Mouse (Mus musculus) midbrain, embryonic 12.5 days (tissue): Measurements from ENCODE around the gene Qrich1. TPM values are rescaled to one million over a fixed set of nuclear protein-coding genes. Genes with fewer than 3 reads are reported as not detected.

Experiments used
- ATAC-seq: fragments of 200-750 bp; cut with Nextera tagmentation; 2 replicates; pipeline ENCODE4 v1.8.0; 2017; ENCODE audit warnings: low read depth, moderate TSS enrichment, moderate library complexity; ENCODE audit not compliant: low FRiP score
- H3K27ac ChIP-seq: fragments of 300-500 bp; sonication (generic); replicated peaks from 2 replicates; pipeline ENCODE4 v1.5.1; 2016; ENCODE audit warnings: mild to moderate bottlenecking
- H3K27me3 ChIP-seq: fragments of 300-500 bp; sonication (generic); 2 replicates; pipeline ENCODE4 v1.6.1; 2016; ENCODE audit warnings: mild to moderate bottlenecking
- H3K36me3 ChIP-seq: fragments of 300-500 bp; sonication (generic); 2 replicates; pipeline ENCODE4 v1.6.1; 2016
- H3K4me1 ChIP-seq: fragments of 300-500 bp; sonication (generic); 2 replicates; pipeline ENCODE4 v1.6.1; 2016
- H3K4me2 ChIP-seq: fragments of 300-500 bp; sonication (generic); replicated peaks from 2 replicates; pipeline ENCODE4 v1.6.1; 2016; ENCODE audit warnings: mild to moderate bottlenecking, moderate library complexity
- H3K4me3 ChIP-seq: fragments of 300-500 bp; sonication (generic); 2 replicates; pipeline ENCODE4 v1.5.1; 2016; ENCODE audit warnings: mild to moderate bottlenecking
- H3K9ac ChIP-seq: fragments of 300-500 bp; sonication (generic); replicated peaks from 2 replicates; pipeline ENCODE4 v1.6.1; 2016; ENCODE audit warnings: mild to moderate bottlenecking, moderate library complexity
- H3K9me3 ChIP-seq: fragments of 300-500 bp; sonication (generic); 2 replicates; pipeline ENCODE4 v1.6.1; 2016; ENCODE audit warnings: mild to moderate bottlenecking
- WGBS: fragments of 180-500 bp; shearing (Covaris S2); methylation state at CpG from one replicate; pipeline ENCODE4 v1.1.7; 2016; 5-methylcytosine and 5-hydroxymethylcytosine counted together
- polyA plus RNA-seq: library from polyadenylated mRNA; unstranded; fragments of >200 nt; fragmentation: Nextera tagmentation; extraction: Ambion mirVana; gene quantifications from 2 replicates; pipeline ENCODE4 v1.2.1, GENCODE M21; 2016

The Qrich1 gene
- 175 and 178 TPM in 2 replicates for polyA plus RNA-seq

DNA sequence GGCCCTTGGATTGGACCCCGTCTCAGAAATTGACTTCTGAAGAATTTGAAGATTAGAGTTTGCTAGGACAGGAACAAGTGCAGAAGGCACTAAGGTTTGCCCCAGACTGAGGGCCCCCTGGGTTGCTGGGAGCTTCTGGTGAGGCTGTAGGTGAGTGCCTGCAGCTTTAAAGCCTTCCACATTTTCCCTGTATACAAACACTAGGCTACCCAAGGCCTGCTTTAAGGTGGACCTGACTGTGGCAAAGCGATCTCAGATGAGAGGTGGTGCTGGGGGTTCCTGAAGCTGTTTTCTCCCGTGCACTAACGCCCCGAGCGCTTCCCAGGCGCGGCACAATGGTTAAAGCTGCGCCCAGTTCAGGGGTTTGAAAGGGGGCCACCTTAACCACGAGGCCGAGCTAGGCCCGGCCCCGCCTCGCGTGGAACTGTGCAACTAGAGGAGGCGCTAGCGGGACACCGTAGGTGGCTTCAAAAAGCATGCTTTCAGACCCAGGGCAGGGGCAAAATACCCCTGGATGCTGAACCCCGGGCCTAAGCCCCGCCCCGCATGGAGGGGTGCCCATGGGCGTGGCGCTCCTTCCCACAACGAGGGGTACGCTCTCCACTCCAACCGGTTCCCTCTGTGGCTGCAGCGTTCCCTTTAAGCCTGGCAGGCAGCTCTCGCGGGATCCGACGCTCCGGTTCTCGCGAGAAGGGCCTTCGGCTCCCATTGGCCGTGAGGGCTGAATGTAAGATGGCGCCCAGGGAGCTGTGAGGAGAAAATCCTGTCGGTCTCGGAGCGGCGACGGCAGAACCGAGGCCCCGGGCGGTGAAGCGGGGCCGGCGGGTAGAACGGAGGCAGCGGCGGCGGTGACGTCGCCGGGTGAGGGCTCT, at the start of gene Qrich1:
TSS of gene Qrich1 (plus strand) at position 427 of the 872 bp plus-strand sequence.
- Histone ChIP-seq H3K9me3 (no peaks in the 10 kb centered on the region), H3K4me3 (peak within 1 kb of the TSS; percentile 59), H3K36me3 (peaks cover 49% of the 10 kb centered on the region), H3K27ac (peak within 1 kb of the TSS; percentile 99), H3K27me3 (no peaks in the 10 kb centered on the region), H3K4me1 (peaks cover 27% of the 10 kb centered on the region), H3K9ac (peak within 1 kb of the TSS; percentile 77), H3K4me2 (peak within 1 kb of the TSS; percentile 82)
- peak; percentile 96 for ATAC-seq
- 1% methylated on average over 55 of the region's 55 CpGs for WGBS

- Histone ChIP-seq H3K27me3 (no peaks in the 10 kb centered on the region), H3K4me3 (no peak overlapping the region), H3K36me3 (peaks cover 22% of the 10 kb centered on the region), H3K9ac (no peak overlapping the region), H3K9me3 (no peaks in the 10 kb centered on the region), H3K4me1 (no peaks in the 10 kb centered on the region), H3K4me2 (no peak overlapping the region), H3K27ac (no peak overlapping the region)
- 88% methylated on average over 5 of the region's 5 CpGs for WGBS
- ATAC-seq: no peak
Measured at GRCm38 (mm10) chr9:108469430-108469829, 47.2 kb upstream of the Qrich1 start.

GRCm38 (mm10) chr9:108469845-108470244, 46.8 kb upstream of the Qrich1 start:
- peaks cover 19% of the 10 kb centered on the region for H3K36me3 ChIP-seq
- no peaks in the 10 kb centered on the region for H3K4me1 ChIP-seq
- no peak overlapping the region for H3K4me2 ChIP-seq
- no peaks in the 10 kb centered on the region for H3K27me3 ChIP-seq
- no peak overlapping the region for H3K4me3 ChIP-seq
- no peaks in the 10 kb centered on the region for H3K9me3 ChIP-seq
- no peak overlapping the region for H3K9ac ChIP-seq
- 75% methylated on average over 4 of the region's 4 CpGs for WGBS
- ATAC-seq: no peak
- H3K27ac ChIP-seq: no peak overlapping the region

DNA sequence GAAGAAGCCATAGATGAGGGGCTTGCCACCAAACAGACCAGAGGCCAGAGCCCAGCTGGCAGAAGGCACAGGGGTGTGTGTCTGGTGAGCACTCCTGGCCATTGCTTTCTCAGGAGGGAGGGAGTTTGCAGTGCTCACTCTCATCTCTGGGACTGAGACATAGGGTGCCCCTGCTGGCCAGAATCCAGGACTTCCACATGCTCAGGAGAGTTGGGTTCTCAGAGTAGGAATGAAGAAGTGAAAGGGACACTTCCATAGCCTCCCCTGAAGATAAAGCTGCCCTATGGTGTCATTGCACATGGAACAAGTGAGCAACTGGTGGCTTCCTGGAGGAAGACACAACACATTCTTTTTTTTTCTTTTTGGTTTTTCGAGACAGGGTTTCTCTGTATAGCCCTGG, 42.1 kb upstream of the Qrich1 start:
- no peak overlapping the region for H3K9ac ChIP-seq
- no peaks in the 10 kb centered on the region for H3K36me3 ChIP-seq
- no peak overlapping the region for H3K27ac ChIP-seq
- H3K9me3 ChIP-seq: no peaks in the 10 kb centered on the region
- WGBS: 69% methylated on average over 1 of the region's 1 CpGs
- no peak overlapping the region for H3K4me2 ChIP-seq
- H3K4me1 ChIP-seq: peaks cover 11% of the 10 kb centered on the region
- H3K27me3 ChIP-seq: no peaks in the 10 kb centered on the region
- no peak overlapping the region for H3K4me3 ChIP-seq
- ATAC-seq: no peak

DNA sequence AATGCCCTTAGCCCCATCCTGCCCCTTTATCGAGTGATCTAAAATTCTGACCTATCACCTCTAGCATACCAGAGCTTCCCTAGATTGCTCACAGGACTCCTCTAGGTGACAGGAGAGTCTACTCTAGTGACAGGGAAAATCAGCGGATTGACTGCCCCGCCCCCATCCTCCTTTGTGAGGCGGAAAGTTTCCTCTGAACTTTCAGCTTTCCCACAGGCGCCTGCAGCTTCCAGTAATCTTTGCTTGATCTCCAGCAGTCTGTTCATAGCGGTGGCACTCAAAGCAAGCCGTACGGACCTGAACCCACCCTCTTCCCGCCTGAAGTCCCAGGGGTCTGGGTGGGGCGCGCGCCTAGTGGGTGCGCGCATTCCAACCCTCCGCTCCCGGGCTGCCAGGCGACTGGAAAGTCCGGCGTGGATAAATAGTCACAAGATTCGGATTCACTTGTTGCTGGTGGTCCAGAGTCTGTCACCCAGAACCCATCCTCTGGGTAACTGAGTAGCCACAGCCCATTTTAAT, 37.9 kb upstream of the Qrich1 start:
- Histone ChIP-seq H3K4me2 (peak overlapping the region; percentile 68), H3K27ac (peak overlapping the region; percentile 75), H3K4me3 (peak overlapping the region; percentile 48), H3K4me1 (peaks cover 24% of the 10 kb centered on the region), H3K36me3 (peaks cover 11% of the 10 kb centered on the region), H3K9me3 (no peaks in the 10 kb centered on the region), H3K9ac (0 out of 2 replicates have a peak overlapping the region, but pooled peaks have one; percentile 44), H3K27me3 (no peaks in the 10 kb centered on the region)
- ATAC-seq: peak; percentile 64
- under 1% methylated on average over 20 of the region's 20 CpGs for WGBS

DNA sequence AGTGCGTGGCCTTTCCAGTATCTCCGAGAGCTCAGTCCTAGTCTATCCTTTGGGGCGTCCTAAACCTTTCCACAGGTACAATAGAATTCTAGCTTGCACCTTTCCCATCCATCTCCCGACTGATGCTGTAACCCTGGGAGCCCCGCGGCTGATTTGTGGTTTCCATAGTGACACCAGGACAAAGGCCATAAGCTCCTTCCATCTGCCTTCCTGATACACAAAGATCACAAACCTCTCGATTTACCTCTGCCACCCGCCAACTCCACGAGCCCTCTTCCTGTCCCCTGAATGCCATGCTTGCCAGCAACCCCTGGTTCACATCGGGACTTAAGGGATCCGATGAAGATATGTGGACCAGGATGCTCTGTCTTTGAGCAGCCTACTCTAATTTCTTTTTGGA, 37.4 kb upstream of the Qrich1 start:
- peak overlapping the region; percentile 75 for H3K27ac ChIP-seq
- no peaks in the 10 kb centered on the region for H3K27me3 ChIP-seq
- peak overlapping the region; percentile 68 for H3K4me2 ChIP-seq
- no peaks in the 10 kb centered on the region for H3K9me3 ChIP-seq
- peak; percentile 5; the same call in 1 of the 2 replicates for ATAC-seq
- peaks cover 16% of the 10 kb centered on the region for H3K36me3 ChIP-seq
- peak overlapping the region; percentile 48 for H3K4me3 ChIP-seq
- H3K9ac ChIP-seq: no peak overlapping the region; the same call in 1 of the 2 replicates
- 24% methylated on average over 11 of the region's 11 CpGs for WGBS
- peaks cover 24% of the 10 kb centered on the region for H3K4me1 ChIP-seq

- no peaks in the 10 kb centered on the region for H3K9me3 ChIP-seq
- WGBS: 7% methylated on average over 10 of the region's 10 CpGs
- H3K9ac ChIP-seq: peak within 1 kb of the TSS; percentile 62
- ATAC-seq: peak; percentile 73
- peak within 1 kb of the TSS; percentile 68 for H3K4me2 ChIP-seq
- H3K36me3 ChIP-seq: peaks cover 18% of the 10 kb centered on the region
- peak within 1 kb of the TSS; percentile 75 for H3K27ac ChIP-seq
- peaks cover 24% of the 10 kb centered on the region for H3K4me1 ChIP-seq
- H3K27me3 ChIP-seq: no peaks in the 10 kb centered on the region
- H3K4me3 ChIP-seq: peak within 1 kb of the TSS; percentile 48
Measured at GRCm38 (mm10) chr9:108479721-108480351, 36.8 kb upstream of the Qrich1 start, which contains the start of gene Lamb2. Gene Lamb2 (plus strand): TSS chr9:108479736.

GRCm38 (mm10) chr9:108480813-108481519, 35.6 kb upstream of the Qrich1 start:
- Histone ChIP-seq H3K4me1 (peaks cover 24% of the 10 kb centered on the region), H3K4me2 (peak overlapping the region; percentile 68; the same call in 1 of the 2 replicates), H3K36me3 (peaks cover 27% of the 10 kb centered on the region), H3K27ac (no peak overlapping the region), H3K27me3 (no peaks in the 10 kb centered on the region), H3K9me3 (no peaks in the 10 kb centered on the region), H3K4me3 (no peak overlapping the region), H3K9ac (no peak overlapping the region)
- ATAC-seq: no peak
- WGBS: 92% methylated on average over 28 of the region's 28 CpGs

DNA sequence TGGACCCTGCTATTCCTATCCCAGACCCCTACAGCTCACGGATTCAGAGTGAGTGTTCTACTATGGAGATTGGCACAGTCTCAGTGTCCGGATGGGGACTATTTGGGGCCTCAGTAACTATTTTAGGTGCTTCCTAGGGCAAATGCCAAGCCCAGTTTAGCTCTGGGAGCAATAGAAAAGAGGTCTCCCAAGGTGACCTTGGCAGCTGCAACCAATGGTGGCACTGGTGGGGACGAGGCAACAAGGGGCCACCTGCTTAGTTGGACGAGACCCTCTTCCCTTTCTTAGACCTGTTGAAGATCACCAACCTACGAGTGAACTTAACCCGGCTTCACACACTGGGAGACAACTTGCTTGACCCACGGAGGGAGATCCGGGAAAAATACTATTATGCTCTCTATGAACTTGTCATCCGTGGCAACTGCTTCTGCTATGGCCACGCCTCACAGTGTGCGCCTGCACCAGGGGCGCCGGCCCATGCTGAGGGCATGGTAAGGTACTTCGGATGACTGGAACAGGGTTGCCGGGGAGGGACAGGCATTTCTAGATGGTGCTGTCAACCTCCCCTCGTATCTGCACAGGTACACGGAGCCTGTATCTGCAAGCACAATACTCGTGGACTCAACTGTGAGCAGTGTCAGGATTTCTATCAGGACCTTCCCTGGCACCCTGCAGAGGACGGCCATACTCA, 34.9 kb upstream of the Qrich1 start:
- 94% methylated on average over 19 of the region's 19 CpGs for WGBS
- H3K9me3 ChIP-seq: no peaks in the 10 kb centered on the region
- H3K36me3 ChIP-seq: peaks cover 34% of the 10 kb centered on the region
- H3K9ac ChIP-seq: no peak overlapping the region
- H3K4me1 ChIP-seq: peaks cover 24% of the 10 kb centered on the region
- ATAC-seq: no peak
- no peak overlapping the region for H3K4me2 ChIP-seq
- no peaks in the 10 kb centered on the region for H3K27me3 ChIP-seq
- no peak overlapping the region for H3K4me3 ChIP-seq
- H3K27ac ChIP-seq: no peak overlapping the region

GRCm38 (mm10) chr9:108483051-108483790, 33.4 kb upstream of the Qrich1 start:
- Histone ChIP-seq H3K4me1 (peaks cover 24% of the 10 kb centered on the region), H3K9me3 (no peaks in the 10 kb centered on the region), H3K27me3 (no peaks in the 10 kb centered on the region), H3K4me2 (no peak overlapping the region), H3K36me3 (peaks cover 40% of the 10 kb centered on the region), H3K4me3 (no peak overlapping the region), H3K27ac (no peak overlapping the region), H3K9ac (no peak overlapping the region)
- WGBS: 94% methylated on average over 18 of the region's 18 CpGs
- ATAC-seq: no peak

DNA sequence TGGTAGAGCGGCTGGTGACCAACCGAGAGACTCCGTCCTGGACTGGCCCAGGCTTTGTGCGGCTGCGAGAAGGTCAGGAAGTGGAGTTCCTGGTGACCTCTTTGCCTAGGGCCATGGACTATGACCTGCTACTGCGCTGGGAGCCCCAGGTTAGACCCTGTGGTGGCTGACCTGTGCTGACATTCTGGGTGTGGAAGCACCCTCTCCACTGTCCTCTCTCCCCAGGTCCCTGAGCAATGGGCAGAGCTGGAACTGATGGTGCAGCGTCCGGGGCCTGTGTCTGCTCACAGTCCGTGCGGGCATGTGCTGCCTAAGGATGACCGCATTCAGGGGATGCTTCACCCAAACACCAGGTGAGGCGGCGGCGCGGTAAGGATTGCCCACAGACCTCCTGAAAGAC, 32.6 kb upstream of the Qrich1 start:
- Histone ChIP-seq H3K4me1 (peaks cover 18% of the 10 kb centered on the region), H3K36me3 (peaks cover 48% of the 10 kb centered on the region)
- WGBS: 94% methylated on average over 15 of the region's 15 CpGs

More for the DNA sequence above, 32.6 kb upstream of the Qrich1 start:
- H3K27ac ChIP-seq: no peak overlapping the region
- H3K27me3 ChIP-seq: no peaks in the 10 kb centered on the region
- no peak overlapping the region for H3K4me2 ChIP-seq
- no peak overlapping the region for H3K9ac ChIP-seq
- ATAC-seq: no peak
- no peak overlapping the region for H3K4me3 ChIP-seq
- H3K9me3 ChIP-seq: no peaks in the 10 kb centered on the region
